Mouse (Mus musculus): ENCODE measurements at regions not wholly inside any gene's neighbourhood (a gene's known extent, or its start where the extent isn't known, plus 50 kb on each side); places are given as distances from the start of the nearest gene placed in this dataset.

DNA sequence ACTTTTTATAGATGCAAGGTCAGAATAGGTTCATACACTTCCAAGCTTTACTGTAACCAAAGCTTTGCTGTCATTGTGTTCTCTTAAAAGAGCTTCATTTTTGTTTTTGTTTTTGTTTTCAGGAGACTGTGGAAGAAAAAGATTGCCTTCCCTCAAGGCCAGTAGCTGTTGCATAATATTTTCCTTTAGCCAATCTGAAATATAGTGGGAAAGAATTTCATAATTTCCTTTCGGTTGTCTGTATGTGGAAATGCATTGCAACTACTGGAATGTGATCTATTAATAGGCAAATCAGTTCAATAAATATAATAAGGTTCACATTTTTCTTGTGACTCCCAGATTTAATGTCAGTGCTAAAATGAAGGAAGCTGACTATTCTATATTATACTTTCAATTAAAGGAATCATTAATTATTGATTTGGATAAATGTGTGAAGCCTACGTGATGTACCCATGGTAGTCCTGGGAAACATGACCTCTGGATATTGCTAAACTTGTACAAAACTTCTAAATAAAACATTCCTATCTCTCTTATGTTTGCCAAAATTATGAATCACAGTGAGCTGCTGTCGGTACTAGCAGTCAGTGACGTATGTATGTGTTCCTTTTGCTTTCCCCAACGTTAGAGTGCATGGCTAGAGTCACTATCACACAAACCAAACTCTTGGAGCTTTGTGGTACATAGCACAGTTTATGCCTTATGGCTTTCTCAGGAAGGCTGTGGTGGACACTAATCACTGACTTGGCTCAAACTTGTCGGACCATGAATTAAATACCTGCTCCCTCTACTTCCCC is 102.6 kb downstream of the Rgs2 start:
- no peak overlapping the region for H3K27ac ChIP-seq (ENCODE audit: control insufficient read depth, insufficient read depth, low read length)
- no peak overlapping the region for H3K4me3 ChIP-seq (ENCODE audit: control insufficient read depth, insufficient read depth, low read length)
- no peaks in the 10 kb centered on the region for H3K4me1 ChIP-seq (replicated peaks; ENCODE audit: control insufficient read depth, insufficient read depth, low read length)
- TF ChIP-seq POLR2A (IDR thresholded peaks at IDR 0.05; ENCODE audit: control insufficient read depth, extremely low read depth, insufficient read depth, low read length, poor library complexity) (no peak), CTCF (IDR thresholded peaks at IDR 0.05; ENCODE audit: borderline replicate concordance, control insufficient read depth, extremely low read depth, insufficient read depth, low read length, poor library complexity) (no peak)
- no peaks in the 10 kb centered on the region for H3K27me3 ChIP-seq (ENCODE audit: control insufficient read depth, insufficient read depth, low read length)
- DNase-seq: no peak
- no peaks in the 10 kb centered on the region for H3K36me3 ChIP-seq (ENCODE audit: control insufficient read depth, insufficient read depth, low read length)
- WGBS: 92% methylated on average over 6 of the region's 6 CpGs

DNA sequence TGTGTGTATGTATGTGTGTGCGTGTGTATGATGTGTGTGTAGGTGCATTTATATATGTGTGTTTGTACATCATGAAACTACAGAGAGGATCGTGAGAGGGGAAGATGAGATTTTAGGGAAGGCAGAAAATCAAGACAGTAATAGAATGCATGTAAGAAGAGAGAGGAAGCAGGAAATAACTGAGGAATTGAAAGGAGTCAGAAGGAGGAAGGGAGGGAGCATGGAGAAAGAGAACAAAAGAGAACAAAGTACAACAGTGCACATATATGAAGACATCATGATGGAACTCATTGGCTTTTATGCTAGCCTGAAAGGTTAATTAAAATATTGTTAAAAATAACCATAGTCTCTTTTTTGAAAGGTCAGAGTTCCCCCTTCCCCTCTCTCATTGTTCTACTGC is 111.4 kb downstream of the Uchl5 start:
- no peak for TF ChIP-seq CTCF (IDR thresholded peaks at IDR 0.05; ENCODE audit: borderline replicate concordance, control insufficient read depth, extremely low read depth, insufficient read depth, low read length, poor library complexity)
- TF ChIP-seq POLR2A (IDR thresholded peaks at IDR 0.05; ENCODE audit: control insufficient read depth, extremely low read depth, insufficient read depth, low read length, poor library complexity): no peak
- 96% methylated on average over 2 of the region's 2 CpGs for WGBS
- no peak for DNase-seq
- Histone ChIP-seq H3K27me3 (ENCODE audit: control insufficient read depth, insufficient read depth, low read length) (no peaks in the 10 kb centered on the region), H3K4me1 (replicated peaks; ENCODE audit: control insufficient read depth, insufficient read depth, low read length) (no peaks in the 10 kb centered on the region), H3K4me3 (ENCODE audit: control insufficient read depth, insufficient read depth, low read length) (no peak overlapping the region), H3K36me3 (ENCODE audit: control insufficient read depth, insufficient read depth, low read length) (no peaks in the 10 kb centered on the region), H3K27ac (ENCODE audit: control insufficient read depth, insufficient read depth, low read length) (no peak overlapping the region)

DNA sequence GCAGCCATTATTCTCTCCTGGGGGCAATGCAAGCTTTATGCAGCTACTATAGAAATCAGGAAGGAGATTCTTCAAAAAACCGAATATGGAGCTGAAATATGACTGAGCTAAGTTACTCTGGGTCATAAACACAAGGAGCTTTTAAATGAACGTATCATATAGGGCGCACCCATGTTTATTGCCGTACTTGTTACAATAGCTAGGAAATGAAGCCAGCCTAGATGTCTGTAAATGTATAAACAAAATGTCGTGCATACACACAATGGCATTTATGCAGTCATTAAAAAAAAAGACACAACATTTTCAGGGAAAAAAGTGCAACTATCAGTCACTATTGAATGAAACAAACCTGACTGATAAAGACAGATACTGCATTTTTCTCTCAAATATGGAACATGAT is 111.0 kb downstream of the Uchl5 start:
- Histone ChIP-seq H3K4me1 (replicated peaks; ENCODE audit: control insufficient read depth, insufficient read depth, low read length) (no peaks in the 10 kb centered on the region), H3K4me3 (ENCODE audit: control insufficient read depth, insufficient read depth, low read length) (no peak overlapping the region), H3K27ac (ENCODE audit: control insufficient read depth, insufficient read depth, low read length) (no peak overlapping the region), H3K36me3 (ENCODE audit: control insufficient read depth, insufficient read depth, low read length) (no peaks in the 10 kb centered on the region), H3K27me3 (ENCODE audit: control insufficient read depth, insufficient read depth, low read length) (no peaks in the 10 kb centered on the region)
- TF ChIP-seq CTCF (IDR thresholded peaks at IDR 0.05; ENCODE audit: borderline replicate concordance, control insufficient read depth, extremely low read depth, insufficient read depth, low read length, poor library complexity): no peak
- TF ChIP-seq POLR2A (IDR thresholded peaks at IDR 0.05; ENCODE audit: control insufficient read depth, extremely low read depth, insufficient read depth, low read length, poor library complexity): no peak
- WGBS: 94% methylated on average over 5 of the region's 5 CpGs
- DNase-seq: no peak

DNA sequence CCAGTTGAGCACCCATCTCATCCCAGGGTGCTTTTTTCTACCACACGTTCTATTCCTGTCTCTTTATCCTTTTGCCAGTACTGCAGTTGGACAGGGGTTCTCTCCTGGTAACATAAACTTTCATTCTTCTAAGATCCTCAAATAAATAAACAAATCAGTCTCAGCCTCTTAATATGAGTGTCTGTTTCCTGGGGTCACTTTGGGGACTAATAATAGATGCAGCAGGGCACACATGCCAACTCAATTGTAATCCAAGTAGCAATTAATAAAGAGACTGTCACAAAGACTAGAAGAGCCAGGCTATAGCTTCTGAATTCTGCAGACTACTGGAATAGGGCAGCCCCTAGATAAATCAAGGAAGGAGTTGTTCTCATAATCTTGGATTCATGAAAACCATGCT is 108.9 kb downstream of the Uchl5 start:
- Histone ChIP-seq H3K4me1 (replicated peaks; ENCODE audit: control insufficient read depth, insufficient read depth, low read length) (no peaks in the 10 kb centered on the region), H3K4me3 (ENCODE audit: control insufficient read depth, insufficient read depth, low read length) (no peak overlapping the region), H3K27me3 (ENCODE audit: control insufficient read depth, insufficient read depth, low read length) (no peaks in the 10 kb centered on the region), H3K36me3 (ENCODE audit: control insufficient read depth, insufficient read depth, low read length) (no peaks in the 10 kb centered on the region), H3K27ac (ENCODE audit: control insufficient read depth, insufficient read depth, low read length) (no peak overlapping the region)
- WGBS: 98% methylated on average over 1 of the region's 1 CpGs
- no peak for DNase-seq
- TF ChIP-seq CTCF (IDR thresholded peaks at IDR 0.05; ENCODE audit: borderline replicate concordance, control insufficient read depth, extremely low read depth, insufficient read depth, low read length, poor library complexity): no peak
- TF ChIP-seq POLR2A (IDR thresholded peaks at IDR 0.05; ENCODE audit: control insufficient read depth, extremely low read depth, insufficient read depth, low read length, poor library complexity): no peak

DNA sequence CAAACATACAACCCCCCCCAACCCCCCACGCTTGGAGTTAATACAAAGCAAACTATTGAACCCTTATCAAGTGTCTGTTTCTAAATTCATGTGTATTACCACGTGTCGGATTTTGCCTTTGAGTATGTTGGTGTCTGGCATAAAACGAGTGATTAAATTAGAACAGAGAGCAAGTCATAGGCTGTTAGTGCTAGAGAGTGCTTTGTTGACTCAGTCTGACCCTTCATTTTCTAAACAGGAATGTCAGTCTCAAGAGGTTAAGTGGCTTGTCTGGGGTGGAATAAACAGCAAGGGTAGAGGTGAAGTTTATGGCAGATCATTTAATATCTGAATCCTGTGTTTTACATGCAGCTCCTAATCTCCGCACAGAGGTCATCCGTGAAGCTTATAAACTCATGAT is 104.1 kb downstream of the Uchl5 start:
- 90% methylated on average over 6 of the region's 6 CpGs for WGBS
- no peaks in the 10 kb centered on the region for H3K36me3 ChIP-seq (ENCODE audit: control insufficient read depth, insufficient read depth, low read length)
- TF ChIP-seq CTCF (IDR thresholded peaks at IDR 0.05; ENCODE audit: borderline replicate concordance, control insufficient read depth, extremely low read depth, insufficient read depth, low read length, poor library complexity) (no peak), POLR2A (IDR thresholded peaks at IDR 0.05; ENCODE audit: control insufficient read depth, extremely low read depth, insufficient read depth, low read length, poor library complexity) (no peak)
- H3K4me1 ChIP-seq (replicated peaks; ENCODE audit: control insufficient read depth, insufficient read depth, low read length): no peaks in the 10 kb centered on the region
- no peak overlapping the region for H3K4me3 ChIP-seq (ENCODE audit: control insufficient read depth, insufficient read depth, low read length)
- no peaks in the 10 kb centered on the region for H3K27me3 ChIP-seq (ENCODE audit: control insufficient read depth, insufficient read depth, low read length)
- DNase-seq: no peak
- no peak overlapping the region for H3K27ac ChIP-seq (ENCODE audit: control insufficient read depth, insufficient read depth, low read length)

DNA sequence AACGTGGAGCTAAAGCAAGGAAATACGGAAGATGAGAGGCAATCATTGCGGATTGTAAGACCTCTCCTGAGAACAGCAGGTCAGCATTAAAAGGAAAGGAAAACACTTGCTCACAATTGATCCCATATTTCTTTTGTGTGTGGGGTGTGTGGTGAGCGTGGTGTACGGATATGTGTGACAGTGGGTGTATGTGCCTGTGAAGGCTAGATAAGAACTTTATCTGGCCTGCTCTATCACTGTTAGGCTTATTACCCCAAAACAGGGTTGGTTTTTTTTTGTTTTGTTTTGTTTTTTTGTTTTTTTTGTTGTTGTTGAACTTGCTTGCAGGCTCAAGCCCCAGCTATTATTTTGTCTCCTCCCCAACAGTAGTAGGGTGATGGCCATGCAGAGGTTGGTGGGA is 102.5 kb downstream of the Uchl5 start:
- Histone ChIP-seq H3K27ac (ENCODE audit: control insufficient read depth, insufficient read depth, low read length) (no peak overlapping the region), H3K4me3 (ENCODE audit: control insufficient read depth, insufficient read depth, low read length) (no peak overlapping the region), H3K4me1 (replicated peaks; ENCODE audit: control insufficient read depth, insufficient read depth, low read length) (no peaks in the 10 kb centered on the region), H3K36me3 (ENCODE audit: control insufficient read depth, insufficient read depth, low read length) (no peaks in the 10 kb centered on the region), H3K27me3 (ENCODE audit: control insufficient read depth, insufficient read depth, low read length) (no peaks in the 10 kb centered on the region)
- DNase-seq: no peak
- 96% methylated on average over 5 of the region's 5 CpGs for WGBS
- TF ChIP-seq POLR2A (IDR thresholded peaks at IDR 0.05; ENCODE audit: control insufficient read depth, extremely low read depth, insufficient read depth, low read length, poor library complexity): no peak
- no peak for TF ChIP-seq CTCF (IDR thresholded peaks at IDR 0.05; ENCODE audit: borderline replicate concordance, control insufficient read depth, extremely low read depth, insufficient read depth, low read length, poor library complexity)

DNA sequence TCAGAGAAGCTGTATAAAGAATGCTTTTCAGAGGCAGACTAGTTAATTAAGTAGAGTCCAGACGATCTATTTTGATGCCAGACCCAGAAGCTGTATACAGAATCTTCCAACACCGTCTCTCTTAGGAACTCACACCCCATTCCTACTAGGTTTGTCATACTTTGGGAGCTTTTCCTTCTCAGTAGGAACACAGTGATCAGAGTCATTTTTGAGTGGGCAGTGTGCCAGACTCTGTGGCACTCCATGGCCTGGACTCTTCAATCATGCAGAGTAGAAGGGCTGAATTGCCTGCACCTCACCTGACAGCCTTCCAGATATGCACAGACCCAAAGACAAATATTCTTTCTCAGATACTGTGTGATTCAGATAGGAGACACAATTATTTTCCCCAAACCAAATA is 101.2 kb downstream of the Uchl5 start:
- no peak for DNase-seq
- no peak overlapping the region for H3K27ac ChIP-seq (ENCODE audit: control insufficient read depth, insufficient read depth, low read length)

More for the DNA sequence above, 101.2 kb downstream of the Uchl5 start:
- H3K4me3 ChIP-seq (ENCODE audit: control insufficient read depth, insufficient read depth, low read length): no peak overlapping the region
- WGBS: 93% methylated on average over 2 of the region's 2 CpGs
- TF ChIP-seq POLR2A (IDR thresholded peaks at IDR 0.05; ENCODE audit: control insufficient read depth, extremely low read depth, insufficient read depth, low read length, poor library complexity) (no peak), CTCF (IDR thresholded peaks at IDR 0.05; ENCODE audit: borderline replicate concordance, control insufficient read depth, extremely low read depth, insufficient read depth, low read length, poor library complexity) (no peak)
- H3K27me3 ChIP-seq (ENCODE audit: control insufficient read depth, insufficient read depth, low read length): no peaks in the 10 kb centered on the region
- H3K4me1 ChIP-seq (replicated peaks; ENCODE audit: control insufficient read depth, insufficient read depth, low read length): no peaks in the 10 kb centered on the region
- H3K36me3 ChIP-seq (ENCODE audit: control insufficient read depth, insufficient read depth, low read length): no peaks in the 10 kb centered on the region
